Mouse (Mus musculus) adrenal gland, adult 2 months (tissue): ENCODE results near the gene Zfp853. TPM values are rescaled to one million over a fixed set of nuclear protein-coding genes. Genes with fewer than 3 reads are reported as not detected.

Experiments used
- DNase-seq: peaks from one replicate; pipeline ENCODE4 v3.0.0; 2021
- polyA plus RNA-seq: library from polyadenylated mRNA; depleted of rRNA; stranded (reverse); fragments of >200 nt; gene quantifications from 2 replicates; pipeline ENCODE4 v1.2.3, GENCODE M21; 2012
- total RNA-seq, 2 experiments: library from RNA; stranded (reverse); gene quantifications; 2 replicates each; pipeline ENCODE4 v1.2.3; 2021

Zfp853 gene
- total and polyA plus RNA-seq, 3 experiments: 0.17 to 1.1 (median 0.31) TPM

- DNase-seq: no peak
Measured at GRCm38 (mm10) chr5:143292879-143293278, 544 bp downstream of the Zfp853 start.

GRCm38 (mm10) chr5:143289299-143289698 lies 4.1 kb downstream of the Zfp853 start:
- no peak for DNase-seq

- no peak for DNase-seq
Measured at GRCm38 (mm10) chr5:143288378-143288911, 5.0 kb downstream of the Zfp853 start.

GRCm38 (mm10) chr5:143287774-143288328 lies 5.6 kb downstream of the Zfp853 start:
- no peak for DNase-seq

- DNase-seq: no peak
Measured at GRCm38 (mm10) chr5:143284762-143285161, 8.7 kb downstream of the Zfp853 start.

- DNase-seq: no peak
Measured at GRCm38 (mm10) chr5:143279247-143279646, 14.2 kb downstream of the Zfp853 start.

GRCm38 (mm10) chr5:143275761-143276160 lies 17.7 kb downstream of the Zfp853 start:
- DNase-seq: no peak

- DNase-seq: no peak
Measured at GRCm38 (mm10) chr5:143272540-143273330, 20.7 kb downstream of the Zfp853 start.

- DNase-seq: no peak
Measured at GRCm38 (mm10) chr5:143272108-143272507, 21.3 kb downstream of the Zfp853 start.

- peak; percentile 45 for DNase-seq
Measured at GRCm38 (mm10) chr5:143271642-143272041, 21.8 kb downstream of the Zfp853 start.

GRCm38 (mm10) chr5:143270151-143270519 lies 23.3 kb downstream of the Zfp853 start:
- no peak for DNase-seq

- DNase-seq: peak; percentile 83
Measured at GRCm38 (mm10) chr5:143269363-143270150, 23.9 kb downstream of the Zfp853 start, which contains the start of gene Zfp316. TSS of gene Zfp316 (minus strand) at chr5:143270022.

- no peak for DNase-seq
Measured at GRCm38 (mm10) chr5:143268985-143269362, 24.4 kb downstream of the Zfp853 start.

- DNase-seq: no peak
Measured at GRCm38 (mm10) chr5:143266794-143267193, 26.6 kb downstream of the Zfp853 start.

- no peak for DNase-seq
Measured at GRCm38 (mm10) chr5:143265409-143265808, 28.0 kb downstream of the Zfp853 start.

- peak; percentile 54 for DNase-seq
Measured at GRCm38 (mm10) chr5:143264689-143265088, 28.7 kb downstream of the Zfp853 start.

GRCm38 (mm10) chr5:143261636-143262035 lies 31.8 kb downstream of the Zfp853 start:
- no peak for DNase-seq

GRCm38 (mm10) chr5:143255802-143256201 lies 37.6 kb downstream of the Zfp853 start:
- DNase-seq: no peak

- DNase-seq: no peak
Measured at GRCm38 (mm10) chr5:143255131-143255519, 38.3 kb downstream of the Zfp853 start.

- no peak for DNase-seq
Measured at GRCm38 (mm10) chr5:143254487-143255130, 38.8 kb downstream of the Zfp853 start.

GRCm38 (mm10) chr5:143253881-143254486 lies 39.4 kb downstream of the Zfp853 start:
- DNase-seq: peak; percentile 23
